Mouse (Mus musculus) liver, embryonic 11.5 days (tissue): ENCODE results near the gene Slc18a3. TPM values are rescaled to one million over a fixed set of nuclear protein-coding genes. Genes with fewer than 3 reads are reported as not detected.

Source experiments
- ATAC-seq: fragments of 200-750 bp; cut with Nextera tagmentation; replicated peaks from 2 replicates; pipeline ENCODE4 v1.8.0; 2017; ENCODE audit warnings: moderate number of reproducible peaks, mild to moderate bottlenecking, moderate TSS enrichment, moderate library complexity; ENCODE audit not compliant: low FRiP score
- DNase-seq: peaks from one replicate; pipeline ENCODE4 v3.0.0-alpha.2; 2017; ENCODE audit warnings: low spot score
- H3K27ac ChIP-seq: fragments of 300-500 bp; sonication (generic); 2 replicates; pipeline ENCODE4 v1.5.1; 2014; ENCODE audit warnings: mild to moderate bottlenecking, low read depth, low read length, control low read depth
- H3K27me3 ChIP-seq: fragments of 300-500 bp; sonication (generic); replicated peaks from 2 replicates; pipeline ENCODE4 v1.6.1; 2014; ENCODE audit warnings: low read length, mixed read lengths; ENCODE audit not compliant: control insufficient read depth, insufficient read depth
- H3K36me3 ChIP-seq: fragments of 300-500 bp; sonication (generic); 2 replicates; pipeline ENCODE4 v1.6.1; 2014; ENCODE audit warnings: mild to moderate bottlenecking, low read length, moderate library complexity, mixed read lengths; ENCODE audit not compliant: control insufficient read depth, insufficient read depth
- H3K4me1 ChIP-seq: fragments of 300-500 bp; sonication (generic); replicated peaks from 2 replicates; pipeline ENCODE4 v1.6.1; 2014; ENCODE audit warnings: low read length, mixed read lengths; ENCODE audit not compliant: control insufficient read depth, insufficient read depth
- H3K4me2 ChIP-seq: fragments of 300-500 bp; sonication (generic); 2 replicates; pipeline ENCODE4 v1.6.1; 2014; ENCODE audit warnings: mild to moderate bottlenecking, control low read depth, moderate library complexity
- H3K4me3 ChIP-seq: fragments of 300-500 bp; sonication (generic); 2 replicates; pipeline ENCODE4 v1.5.1; 2014; ENCODE audit warnings: low read depth, low read length, control low read depth
- H3K9ac ChIP-seq: fragments of 300-500 bp; sonication (generic); 2 replicates; pipeline ENCODE4 v1.6.1; 2014; ENCODE audit warnings: low read depth, low read length, control low read depth
- H3K9me3 ChIP-seq: fragments of 300-500 bp; sonication (generic); 2 replicates; pipeline ENCODE4 v1.6.1; 2016; ENCODE audit warnings: low read length, inconsistent platforms, mixed read lengths; ENCODE audit not compliant: control insufficient read depth
- WGBS: fragments of 180-500 bp; shearing (Covaris S2); extraction: QIAGEN DNeasy Blood & Tissue Kit; methylation state at CpG from one replicate; pipeline ENCODE4 v1.1.7; 2014; 5-methylcytosine and 5-hydroxymethylcytosine counted together
- polyA plus RNA-seq: library from polyadenylated mRNA; unstranded; fragments of >200 nt; fragmentation: Nextera tagmentation; extraction: Ambion mirVana; gene quantifications from 2 replicates; pipeline ENCODE4 v1.2.1, GENCODE M21; 2014

Slc18a3 gene
- polyA plus RNA-seq, 1 experiment from 2014 or later, result 0.14 TPM

DNA sequence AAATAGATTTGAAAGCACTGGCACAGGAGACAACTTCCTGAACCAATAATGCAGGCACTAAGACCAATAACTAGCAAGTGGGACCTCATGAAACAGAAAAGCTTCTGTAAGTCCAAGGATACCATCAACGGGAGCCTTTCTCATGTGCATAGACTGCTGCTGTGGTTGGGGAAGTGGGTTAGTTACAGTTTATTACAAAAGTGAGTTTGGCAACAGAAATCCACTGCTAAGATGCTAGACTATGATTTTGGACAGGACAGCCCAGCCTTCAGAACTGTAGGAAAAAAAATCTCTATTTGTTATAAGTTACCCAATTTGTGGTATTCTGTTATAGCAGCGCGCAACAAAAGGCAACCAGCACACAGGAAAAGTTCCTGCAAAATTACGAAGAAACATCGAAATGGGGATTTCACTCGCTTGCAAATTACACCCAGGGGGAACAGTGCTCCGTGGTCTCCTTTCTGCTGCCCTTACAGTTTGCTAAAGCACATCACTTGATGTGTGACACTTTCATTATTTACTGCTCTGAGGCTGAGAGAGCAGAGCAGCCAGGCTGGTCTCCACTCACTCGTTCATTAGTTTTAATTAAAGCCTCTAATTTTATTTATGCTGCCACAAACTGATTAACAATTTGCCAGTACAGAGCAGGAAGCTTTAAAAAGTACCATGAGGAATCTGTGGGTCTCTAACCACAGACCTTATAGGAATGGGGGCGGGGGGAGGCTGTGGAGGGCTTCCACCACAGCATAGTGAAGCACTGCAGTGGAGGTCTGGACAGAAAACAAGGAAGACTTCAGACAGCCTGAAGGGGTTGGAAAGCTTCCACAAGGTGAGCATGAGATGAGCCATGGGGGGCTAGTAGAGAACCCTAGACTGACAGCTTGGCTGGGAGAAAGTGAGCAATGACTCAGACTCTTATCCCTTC lies 38.4 kb upstream of the Slc18a3 start:
- no peak for ATAC-seq
- Histone ChIP-seq H3K9ac (no peak overlapping the region), H3K4me2 (no peak overlapping the region), H3K9me3 (no peaks in the 10 kb centered on the region), H3K27me3 (peaks cover 3% of the 10 kb centered on the region; the same call in 1 of the 2 replicates), H3K36me3 (no peaks in the 10 kb centered on the region), H3K4me3 (no peak overlapping the region), H3K4me1 (0 out of 2 replicates have a peak, but pooled peaks cover 2% of the 10 kb centered on the region), H3K27ac (no peak overlapping the region)
- DNase-seq, result no peak
- 71% methylated on average over 9 of the region's 9 CpGs for WGBS

DNA sequence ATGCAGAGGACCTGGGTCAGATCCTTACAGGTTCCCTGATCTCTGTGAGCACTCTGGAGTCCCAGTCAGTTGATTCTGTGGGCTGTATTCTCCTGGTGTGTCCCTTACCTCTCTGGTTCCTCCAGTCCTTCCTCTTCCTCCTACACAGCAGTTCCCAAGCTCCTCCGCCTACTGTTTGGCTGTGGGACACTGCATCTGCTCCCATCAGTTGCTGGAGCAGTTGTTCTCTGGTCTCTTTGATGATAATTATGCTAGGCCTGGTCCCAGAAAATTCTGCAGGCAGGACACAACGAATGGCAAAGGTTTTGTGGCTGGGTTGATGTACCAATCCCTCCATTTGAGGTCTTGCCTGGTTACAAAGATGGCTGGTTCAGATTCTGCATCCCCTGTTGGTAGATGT lies 36.7 kb upstream of the Slc18a3 start:
- ATAC-seq (no peak), DNase-seq (no peak)
- 63% methylated on average over 2 of the region's 2 CpGs for WGBS
- Histone ChIP-seq H3K4me2 (no peak overlapping the region), H3K27ac (no peak overlapping the region), H3K4me3 (no peak overlapping the region), H3K36me3 (no peaks in the 10 kb centered on the region), H3K27me3 (peaks cover 3% of the 10 kb centered on the region; the same call in 1 of the 2 replicates), H3K9me3 (no peaks in the 10 kb centered on the region), H3K9ac (no peak overlapping the region), H3K4me1 (no peaks in the 10 kb centered on the region)

DNA sequence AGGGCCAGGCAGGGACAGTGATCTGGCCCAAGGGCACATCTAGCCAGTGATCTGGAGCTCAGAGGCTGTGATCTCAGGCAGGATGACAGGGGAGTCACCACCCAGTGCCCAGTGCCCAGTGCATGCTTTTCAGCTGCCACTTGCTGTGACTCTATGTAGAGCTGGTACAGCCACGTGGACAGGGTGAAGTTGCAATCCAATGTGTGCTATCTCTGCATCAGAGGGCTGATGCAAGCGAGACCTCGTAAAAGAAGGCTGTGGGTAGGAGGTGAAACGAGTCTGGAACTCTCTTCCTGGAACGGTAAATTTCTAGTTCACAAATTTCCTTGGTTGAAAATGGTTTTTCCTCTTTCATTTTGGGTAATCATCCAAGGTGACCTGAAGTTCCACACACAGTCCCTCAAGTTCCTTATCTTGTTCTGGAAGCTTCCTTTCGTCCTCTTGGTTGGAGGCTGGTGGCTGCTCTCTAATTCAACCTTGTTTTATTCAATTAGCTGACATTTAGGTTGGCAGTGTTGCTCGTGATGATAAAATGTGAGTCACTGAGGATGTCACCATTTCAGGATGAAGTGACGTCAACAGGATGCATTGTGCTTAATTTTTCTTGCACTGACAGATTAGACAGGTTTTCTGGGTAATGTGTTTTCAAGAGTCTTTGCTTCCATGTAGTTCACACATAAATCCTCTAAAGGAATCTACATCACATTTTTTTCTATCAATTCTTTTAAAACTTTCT lies 31.6 kb upstream of the Slc18a3 start:
- Histone ChIP-seq H3K9ac (no peak overlapping the region), H3K4me2 (no peak overlapping the region), H3K4me1 (no peaks in the 10 kb centered on the region), H3K27me3 (peaks cover 6% of the 10 kb centered on the region; the same call in 1 of the 2 replicates), H3K4me3 (no peak overlapping the region), H3K36me3 (no peaks in the 10 kb centered on the region), H3K27ac (no peak overlapping the region), H3K9me3 (no peaks in the 10 kb centered on the region)
- whole genome bisulfite sequencing, result 60% methylated on average over 8 of the region's 8 CpGs
- ATAC-seq, result no peak
- no peak for DNase-seq

DNA sequence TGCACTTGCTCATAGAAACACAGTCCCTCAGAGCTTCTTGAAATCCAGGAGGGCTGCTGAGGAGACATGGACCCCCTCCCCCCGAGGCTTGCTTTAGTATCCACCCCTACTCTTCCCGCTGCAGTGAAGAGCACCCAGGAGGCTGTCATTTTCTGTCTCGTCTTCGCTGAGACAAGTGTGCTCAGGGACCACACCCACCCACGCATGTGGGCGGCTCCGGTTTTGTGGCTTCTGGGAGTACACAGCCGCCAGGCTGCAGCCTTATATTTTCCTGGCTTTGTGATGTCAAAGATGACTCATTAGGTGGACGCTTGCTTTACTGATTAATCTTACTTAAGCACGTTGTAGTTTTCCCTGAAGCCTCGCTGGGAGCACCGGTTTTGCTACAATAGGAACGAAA lies 27.9 kb upstream of the Slc18a3 start:
- ATAC-seq (no peak), DNase-seq (no peak)
- 14% methylated on average over 13 of the region's 13 CpGs for WGBS
- peak overlapping the region; percentile 42 for H3K4me2 ChIP-seq
- H3K9me3 ChIP-seq, result no peaks in the 10 kb centered on the region
- no peaks in the 10 kb centered on the region for H3K36me3 ChIP-seq
- no peak overlapping the region for H3K9ac ChIP-seq
- H3K27ac ChIP-seq, result no peak overlapping the region
- H3K4me3 ChIP-seq, result peak overlapping the region; percentile 10; the same call in 1 of the 2 replicates
- H3K4me1 ChIP-seq, result no peaks in the 10 kb centered on the region
- H3K27me3 ChIP-seq, result peaks cover 6% of the 10 kb centered on the region; the same call in 1 of the 2 replicates

DNA sequence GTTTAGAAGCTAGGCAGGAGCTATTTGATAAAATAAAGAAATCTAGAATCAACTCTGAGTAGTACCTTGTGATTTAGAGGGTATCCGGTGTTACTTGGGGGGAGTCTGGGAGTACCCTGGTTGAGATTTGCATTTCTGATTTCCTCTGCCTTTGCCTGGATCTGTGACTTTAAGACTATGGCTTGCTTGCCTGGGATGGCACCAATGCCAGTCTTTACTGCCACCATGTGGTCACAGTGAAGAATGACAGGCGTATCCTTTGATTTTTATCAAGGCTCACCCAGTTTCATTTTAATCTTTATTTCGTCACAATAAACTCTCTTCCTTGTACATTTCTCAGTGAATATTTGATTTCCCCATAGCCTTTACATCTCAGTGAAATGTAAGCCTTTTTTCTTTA lies 17.4 kb upstream of the Slc18a3 start:
- Histone ChIP-seq H3K4me2 (no peak overlapping the region), H3K9ac (no peak overlapping the region), H3K4me3 (no peak overlapping the region), H3K4me1 (no peaks in the 10 kb centered on the region), H3K36me3 (no peaks in the 10 kb centered on the region), H3K27ac (no peak overlapping the region), H3K27me3 (peaks cover 5% of the 10 kb centered on the region; the same call in 1 of the 2 replicates), H3K9me3 (no peaks in the 10 kb centered on the region)
- WGBS, result 8% methylated on average over 3 of the region's 3 CpGs
- no peak for DNase-seq
- ATAC-seq, result no peak

DNA sequence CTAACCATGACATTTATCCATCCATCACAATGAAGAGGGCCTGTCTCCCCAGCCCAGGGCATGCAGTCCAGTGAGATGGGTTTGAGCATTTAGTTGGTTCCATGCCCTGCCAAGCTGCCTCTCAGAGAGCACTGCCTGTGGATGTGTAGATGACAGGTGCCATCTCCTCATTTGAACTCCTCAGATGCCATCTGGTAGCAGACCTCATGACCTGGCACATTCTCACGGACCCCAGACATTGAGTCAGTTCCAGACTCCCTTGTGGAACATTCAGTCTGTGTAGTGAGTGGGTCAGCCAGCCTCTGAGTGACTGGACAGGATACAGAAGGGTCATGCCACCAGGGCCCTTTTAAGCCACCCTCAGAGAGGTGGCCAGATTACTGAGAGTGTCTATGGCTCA lies 12.9 kb upstream of the Slc18a3 start:
- Histone ChIP-seq H3K9ac (no peak overlapping the region), H3K4me3 (no peak overlapping the region), H3K4me2 (no peak overlapping the region), H3K9me3 (no peaks in the 10 kb centered on the region), H3K27me3 (no peaks in the 10 kb centered on the region), H3K27ac (no peak overlapping the region), H3K36me3 (no peaks in the 10 kb centered on the region), H3K4me1 (no peaks in the 10 kb centered on the region)
- DNase-seq (no peak), ATAC-seq (no peak)
- 61% methylated on average over 1 of the region's 1 CpGs for WGBS

DNA sequence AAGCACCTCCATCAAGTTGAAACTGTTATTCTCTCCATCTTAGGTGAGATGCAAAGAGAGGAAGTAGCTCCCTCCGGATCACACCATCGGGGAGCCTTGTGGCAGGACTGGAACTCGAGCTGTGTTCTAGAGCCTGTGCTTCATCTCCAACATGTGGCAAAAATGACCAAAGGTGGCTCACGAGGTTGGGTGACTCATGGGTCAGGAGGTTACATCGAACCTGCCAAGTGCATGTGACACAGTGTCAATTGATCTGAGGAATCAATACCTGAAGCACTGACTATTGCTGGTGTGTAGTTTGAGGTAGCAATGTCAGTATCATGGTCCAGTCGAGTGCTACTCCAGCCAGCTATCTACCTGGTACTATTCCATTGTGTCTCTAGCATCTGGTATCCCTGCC lies 11.9 kb upstream of the Slc18a3 start:
- Histone ChIP-seq H3K4me2 (no peak overlapping the region), H3K4me3 (no peak overlapping the region), H3K9me3 (no peaks in the 10 kb centered on the region), H3K9ac (no peak overlapping the region), H3K27ac (no peak overlapping the region), H3K4me1 (no peaks in the 10 kb centered on the region), H3K36me3 (no peaks in the 10 kb centered on the region), H3K27me3 (no peaks in the 10 kb centered on the region)
- no peak for ATAC-seq
- 61% methylated on average over 6 of the region's 6 CpGs for WGBS
- DNase-seq, result no peak

DNA sequence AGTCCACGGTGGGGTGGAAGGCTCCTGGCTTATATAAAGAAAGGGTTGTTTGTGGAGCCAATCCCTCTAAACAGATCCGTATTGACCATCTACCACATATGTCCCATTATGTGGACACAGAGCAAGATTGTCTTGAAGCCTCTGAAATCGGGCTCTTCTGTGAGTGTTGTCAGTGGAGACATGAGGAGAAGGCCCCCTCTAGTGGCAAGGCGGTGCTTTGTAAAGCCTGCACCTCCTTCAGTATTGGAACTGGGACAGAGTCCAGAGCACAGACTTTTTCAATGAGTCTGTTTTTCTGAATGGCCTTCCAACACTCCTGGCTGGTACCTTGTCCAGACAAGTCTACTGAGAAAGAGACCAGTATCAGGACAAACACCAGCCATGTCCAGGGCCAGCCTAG lies 8.3 kb upstream of the Slc18a3 start:
- Histone ChIP-seq H3K36me3 (no peaks in the 10 kb centered on the region), H3K27me3 (no peaks in the 10 kb centered on the region; the same call in 1 of the 2 replicates), H3K27ac (no peak overlapping the region), H3K9ac (no peak overlapping the region), H3K4me2 (no peak overlapping the region), H3K9me3 (no peaks in the 10 kb centered on the region), H3K4me1 (no peaks in the 10 kb centered on the region), H3K4me3 (no peak overlapping the region)
- no peak for ATAC-seq
- 12% methylated on average over 4 of the region's 4 CpGs for WGBS
- DNase-seq, result no peak
